Mouse (Mus musculus) CH12.LX (cell line): ENCODE results near the gene Ctnnd2.

Experiments
- CHD2 ChIP-seq: IDR thresholded peaks from 2 replicates; pipeline ENCODE4 v1.6.1; 2011; ENCODE audit warnings: low read length, improper control_type of control experiment
- CTCF ChIP-seq, 2 experiments: IDR thresholded peaks in 1 of 2; conservative IDR thresholded peaks in 1 of 2; 2 replicates each; pipeline ENCODE4 v1.5.1; 2011 to 2012; ENCODE audit warnings: low read depth in 2 of 2, low read length in 2 of 2, improper control_type of control experiment in 1 of 2, inconsistent platforms in 1 of 2, mild to moderate bottlenecking in 1 of 2, moderate library complexity in 1 of 2
- ELF1 ChIP-seq: IDR thresholded peaks from 2 replicates; pipeline ENCODE4 v1.6.1; 2014; ENCODE audit warnings: low read depth, mild to moderate bottlenecking, inconsistent platforms, low read length, improper control_type of control experiment
- EP300 ChIP-seq: IDR thresholded peaks from 2 replicates; pipeline ENCODE4 v1.6.1; 2011; ENCODE audit warnings: low read length, improper control_type of control experiment
- IRF4 ChIP-seq: IDR thresholded peaks from 2 replicates; pipeline ENCODE4 v1.6.1; 2014; ENCODE audit warnings: low read depth, mild to moderate bottlenecking, inconsistent platforms, low read length, improper control_type of control experiment
- JUND ChIP-seq: conservative IDR thresholded peaks from 2 replicates; pipeline ENCODE4 v1.6.1; 2011; ENCODE audit warnings: low read depth, low read length, improper control_type of control experiment
- MXI1 ChIP-seq: IDR thresholded peaks from 2 replicates; pipeline ENCODE4 v1.6.1; 2011; ENCODE audit warnings: mild to moderate bottlenecking, low read depth, low read length, improper control_type of control experiment
- PAX5 ChIP-seq: IDR thresholded peaks from 2 replicates; pipeline ENCODE4 v1.6.1; 2012; ENCODE audit warnings: low read length, inconsistent platforms, mixed read lengths
- POLR2A ChIP-seq: IDR thresholded peaks from 2 replicates; pipeline ENCODE4 v1.6.1; 2011; ENCODE audit warnings: low read depth, mild to moderate bottlenecking, improper control_type of control experiment, low read length
- POLR2AphosphoS2 ChIP-seq: IDR thresholded peaks from 2 replicates; pipeline ENCODE4 v1.6.1; 2011; ENCODE audit warnings: low read depth, low read length, improper control_type of control experiment
- UBTF ChIP-seq: IDR thresholded peaks from 2 replicates; pipeline ENCODE4 v1.6.1; 2012; ENCODE audit warnings: low read depth, mild to moderate bottlenecking, inconsistent platforms, low read length, improper control_type of control experiment, moderate library complexity
- ZMIZ1 ChIP-seq: IDR thresholded peaks from 2 replicates; pipeline ENCODE4 v1.6.1; 2012; ENCODE audit warnings: low read depth, mild to moderate bottlenecking, inconsistent platforms, low read length, improper control_type of control experiment
- ZNF384 ChIP-seq: IDR thresholded peaks from 2 replicates; pipeline ENCODE4 v1.6.1; 2012; ENCODE audit warnings: low read depth, low read length, improper control_type of control experiment, inconsistent platforms

DNA sequence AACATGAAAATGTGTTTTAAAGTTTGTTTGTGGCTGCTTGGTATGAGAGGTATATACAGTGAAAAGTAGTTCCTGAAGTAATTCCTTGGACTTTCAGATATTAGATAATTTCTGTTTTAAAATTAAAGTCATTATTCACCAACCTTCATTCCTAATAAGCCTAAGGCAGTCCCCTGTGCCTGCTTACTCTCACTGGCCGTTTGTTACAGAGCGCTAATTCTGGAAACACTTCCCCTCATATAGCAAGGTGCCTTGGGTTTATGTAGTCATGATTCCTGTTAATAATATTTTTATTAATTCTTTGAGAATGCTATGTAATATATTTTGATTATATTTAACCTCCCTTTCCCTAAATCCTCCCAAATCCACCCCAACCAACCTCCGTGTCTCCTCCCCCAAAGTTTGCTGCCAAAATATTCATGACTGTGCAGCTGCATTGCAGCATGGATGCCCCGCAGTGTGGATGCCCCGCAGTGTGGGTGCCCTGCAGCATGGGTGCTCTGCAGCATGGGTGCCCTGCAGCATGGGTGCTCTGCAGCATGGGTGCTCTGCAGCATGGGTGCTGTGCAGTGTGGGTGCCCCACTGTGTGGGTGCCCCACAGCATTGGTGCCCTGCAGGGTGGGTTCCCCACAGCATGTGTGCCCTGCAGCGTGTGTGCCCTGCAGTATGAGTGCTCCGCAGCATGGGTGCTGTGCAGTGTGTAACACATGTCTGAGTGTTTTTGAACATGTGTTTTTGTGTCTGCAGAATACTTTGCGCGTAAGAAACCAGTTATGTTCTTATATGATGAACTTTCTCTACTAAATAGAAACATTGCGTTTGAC, 63.0 kb downstream of the Ctnnd2 start:
- no peak for TF ChIP-seq POLR2A
- TF ChIP-seq CTCF (conservative IDR thresholded peaks at IDR 0.05 in 1 of 2, IDR thresholded peaks at IDR 0.05 in 1 of 2; ENCODE audit: low read depth in 2 of 2, low read length in 2 of 2), result no peak
- no peak for TF ChIP-seq EP300
- TF ChIP-seq JUND, result no peak
- no peak for TF ChIP-seq ZMIZ1
- TF ChIP-seq ELF1, result no peak
- no peak for TF ChIP-seq POLR2AphosphoS2
- no peak for TF ChIP-seq MXI1
- no peak for TF ChIP-seq PAX5
- TF ChIP-seq IRF4, result no peak
- no peak for TF ChIP-seq ZNF384
- TF ChIP-seq CHD2, result no peak
- no peak for TF ChIP-seq UBTF
